Mouse (Mus musculus): ENCODE measurements around the gene Erich3.

- TF ChIP-seq CTCF (IDR thresholded peaks at IDR 0.05) (no peak), EP300 (IDR thresholded peaks at IDR 0.05) (no peak)
These were observed 10.2 kb upstream of the Erich3 start for GRCm38 (mm10) chr3:154653454-154653853.

Data from lung, postnatal 0 days (tissue).